Comparison of ENCODE assay signal across 15 mouse cellular contexts in the genomic region with DNA sequence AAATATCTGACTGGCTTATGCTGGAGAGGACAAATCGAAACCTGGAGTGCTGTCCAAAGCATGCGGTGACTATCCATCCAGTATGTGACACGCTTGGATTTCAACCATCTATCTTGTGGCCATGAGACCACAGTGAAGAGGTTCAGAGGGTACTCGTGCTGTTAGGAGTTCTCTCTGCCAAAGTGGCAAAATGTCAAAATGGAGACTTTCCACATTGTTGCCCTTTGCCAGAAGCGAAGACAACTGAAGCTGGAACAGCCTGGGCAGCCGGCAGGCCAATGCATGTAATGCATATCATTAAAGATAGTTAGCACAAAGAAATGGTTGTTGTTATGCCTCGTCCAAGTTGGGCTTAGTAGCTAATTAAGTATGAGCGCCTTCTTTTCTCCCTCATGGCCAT.
DNase-seq lines count a peak whose midpoint lies in the region; ATAC-seq and TF ChIP-seq lines count a peak whose summit lies in the region.
"Had no signal": no experiment of that assay in that cellular context is flagged by ENCODE, and none has a peak within 500 bp of the region (broad histone marks: within the 10 kb centered on the region; RNA-seq: fewer than 3 reads in every experiment).

No protein-coding gene starts in this region.

- no peak for TF ChIP-seq CTCF in hindbrain, postnatal 0 days (IDR thresholded peaks at IDR 0.05; ENCODE audit: low read depth)
- no peak for TF ChIP-seq CTCF in brain, embryonic 14.5 days (IDR thresholded peaks at IDR 0.05; ENCODE audit: borderline replicate concordance, extremely low read depth, insufficient read depth, insufficient read length)

- DNase-seq in forebrain, embryonic 14.5 days (ENCODE audit: low spot score), result peak; percentile 37
- DNase-seq in forebrain, embryonic 11.5 days (ENCODE audit: low spot score), result no peak
- peak; percentile 88 for DNase-seq in hindbrain, postnatal 0 days (ENCODE audit: low spot score)
- no peak for DNase-seq in hindbrain, embryonic 10.5 days (ENCODE audit: low spot score)
- peak; percentile 61 for DNase-seq in brain, embryonic 14.5 days (ENCODE audit: low read depth)
- peak; percentile 55 for DNase-seq in cerebellum, adult 9-11 months
- DNase-seq in frontal cortex, adult 2 months (ENCODE audit: extremely low spot score in 1 of 2, low spot score in 1 of 2), result no peak
- no peak for DNase-seq in spleen, postnatal 10 days (ENCODE audit: low spot score in 2 of 2)
- DNase-seq: heart, adult 18-20 months; kidney, adult 2 months; kidney, postnatal 25 days; liver, postnatal 0 days; thymus, adult 18-20 months had no signal

- no peak overlapping the region for H3K4me3 ChIP-seq in forebrain, embryonic 14.5 days (ENCODE audit: low read depth, low read length)
- no peak overlapping the region for H3K4me3 ChIP-seq in forebrain, embryonic 11.5 days (ENCODE audit: low read depth, low read length)
- no peak overlapping the region for H3K4me3 ChIP-seq in hindbrain, postnatal 0 days (ENCODE audit: low read length)
- H3K4me3 ChIP-seq in hindbrain, embryonic 10.5 days, result no peak overlapping the region
- H3K4me3 ChIP-seq: embryonic facial prominence, embryonic 12.5 days; forebrain, embryonic 12.5 days had no signal

- H3K27me3 ChIP-seq in forebrain, embryonic 14.5 days (replicated peaks; ENCODE audit: control insufficient read depth, insufficient read depth, low read length), result no peaks in the 10 kb centered on the region
- H3K27me3 ChIP-seq in forebrain, embryonic 11.5 days (ENCODE audit: control insufficient read depth, insufficient read depth, low read length), result no peaks in the 10 kb centered on the region
- H3K27me3 ChIP-seq in hindbrain, postnatal 0 days (ENCODE audit: insufficient read depth, low read length), result no peaks in the 10 kb centered on the region
- no peaks in the 10 kb centered on the region for H3K27me3 ChIP-seq in hindbrain, embryonic 10.5 days (ENCODE audit: insufficient read depth, poor library complexity, severe bottlenecking)
- H3K27me3 ChIP-seq: embryonic facial prominence, embryonic 12.5 days; forebrain, embryonic 12.5 days had no signal

- ATAC-seq in forebrain, embryonic 14.5 days, result no peak
- ATAC-seq in forebrain, embryonic 11.5 days (replicated peaks; ENCODE audit: low FRiP score), result no peak
- peak; percentile 79 for ATAC-seq in hindbrain, postnatal 0 days
- ATAC-seq: liver, postnatal 0 days had no signal

- H3K36me3 ChIP-seq in forebrain, embryonic 14.5 days (ENCODE audit: control insufficient read depth, insufficient read depth, low read length), result no peaks in the 10 kb centered on the region
- H3K36me3 ChIP-seq in forebrain, embryonic 11.5 days (ENCODE audit: control insufficient read depth, insufficient read depth, low read length), result no peaks in the 10 kb centered on the region
- no peaks in the 10 kb centered on the region for H3K36me3 ChIP-seq in hindbrain, postnatal 0 days (ENCODE audit: insufficient read depth, low read length)
- no peaks in the 10 kb centered on the region for H3K36me3 ChIP-seq in hindbrain, embryonic 10.5 days
- H3K36me3 ChIP-seq: embryonic facial prominence, embryonic 12.5 days had no signal

- H3K4me2 ChIP-seq in forebrain, embryonic 14.5 days (ENCODE audit: low read length), result no peak overlapping the region
- H3K4me2 ChIP-seq in forebrain, embryonic 11.5 days (ENCODE audit: low read depth, low read length, severe bottlenecking), result no peak overlapping the region
- H3K4me2 ChIP-seq in hindbrain, postnatal 0 days (ENCODE audit: low read depth, low read length), result no peak overlapping the region
- H3K4me2 ChIP-seq: embryonic facial prominence, embryonic 12.5 days; forebrain, embryonic 12.5 days had no signal

- no peak overlapping the region for H3K9ac ChIP-seq in forebrain, embryonic 14.5 days (ENCODE audit: low read length)
- H3K9ac ChIP-seq in forebrain, embryonic 11.5 days (ENCODE audit: low read length), result no peak overlapping the region
- H3K9ac ChIP-seq in hindbrain, postnatal 0 days (replicated peaks; ENCODE audit: low read length), result no peak overlapping the region
- H3K9ac ChIP-seq: embryonic facial prominence, embryonic 12.5 days; forebrain, embryonic 12.5 days; liver, postnatal 0 days had no signal

- no peak for TF ChIP-seq POLR2A in brain, embryonic 14.5 days (IDR thresholded peaks at IDR 0.05; ENCODE audit: borderline replicate concordance, extremely low read depth, insufficient read depth, insufficient read length, poor library complexity, severe bottlenecking)

- peaks cover 7% of the 10 kb centered on the region; the same call in 1 of the 2 replicates for H3K9me3 ChIP-seq in forebrain, embryonic 14.5 days (replicated peaks; ENCODE audit: control insufficient read depth, low read length)
- H3K9me3 ChIP-seq in forebrain, embryonic 11.5 days (ENCODE audit: control insufficient read depth, low read length), result peaks cover 5% of the 10 kb centered on the region
- no peaks in the 10 kb centered on the region; the same call in 1 of the 2 replicates for H3K9me3 ChIP-seq in hindbrain, postnatal 0 days (ENCODE audit: low read length)
- peaks cover 12% of the 10 kb centered on the region for H3K9me3 ChIP-seq in hindbrain, embryonic 10.5 days

- no peak overlapping the region for H3K27ac ChIP-seq in forebrain, embryonic 14.5 days (ENCODE audit: low read depth, low read length)
- H3K27ac ChIP-seq in forebrain, embryonic 11.5 days (ENCODE audit: low read depth, low read length), result no peak overlapping the region
- H3K27ac ChIP-seq in hindbrain, postnatal 0 days, result peak overlapping the region; percentile 55; the same call in 1 of the 2 replicates
- no peak overlapping the region for H3K27ac ChIP-seq in hindbrain, embryonic 10.5 days
- H3K27ac ChIP-seq: embryonic facial prominence, embryonic 12.5 days; forebrain, embryonic 12.5 days had no signal

- 0 out of 2 replicates have a peak, but pooled peaks cover 2% of the 10 kb centered on the region for H3K4me1 ChIP-seq in forebrain, embryonic 14.5 days (ENCODE audit: control insufficient read depth, insufficient read depth, low read length)
- H3K4me1 ChIP-seq in forebrain, embryonic 11.5 days (replicated peaks; ENCODE audit: control insufficient read depth, insufficient read depth, low read length), result no peaks in the 10 kb centered on the region
- no peaks in the 10 kb centered on the region; the same call in 1 of the 2 replicates for H3K4me1 ChIP-seq in hindbrain, postnatal 0 days (ENCODE audit: insufficient read depth, low read length)
- 0 out of 2 replicates have a peak, but pooled peaks cover 3% of the 10 kb centered on the region for H3K4me1 ChIP-seq in hindbrain, embryonic 10.5 days (replicated peaks)
- H3K4me1 ChIP-seq: embryonic facial prominence, embryonic 12.5 days; forebrain, embryonic 12.5 days had no signal

- 57% methylated on average over 8 of the region's 8 CpGs for WGBS in forebrain, embryonic 14.5 days
- 83% methylated on average over 8 of the region's 8 CpGs for WGBS in forebrain, embryonic 11.5 days
- WGBS in hindbrain, postnatal 0 days, result 39% methylated on average over 8 of the region's 8 CpGs
- 88% methylated on average over 8 of the region's 8 CpGs for WGBS in hindbrain, embryonic 10.5 days

Comparison
In these comparisons a context has a peak if more than half of its experiments do, and no peak if none do; other contexts are left out.
1. DNase-seq: peak in forebrain, embryonic 14.5 days (single experiment), hindbrain, postnatal 0 days (single experiment), brain, embryonic 14.5 days (single experiment) and cerebellum, adult 9-11 months (single experiment); none in forebrain, embryonic 11.5 days (single experiment), hindbrain, embryonic 10.5 days (single experiment), frontal cortex, adult 2 months (0 of 2) and spleen, postnatal 10 days (0 of 2).